Mouse (Mus musculus) spleen, adult 2 months (tissue): ENCODE results near the gene 1700109H08Rik. TPM values are rescaled to one million over a fixed set of nuclear protein-coding genes. Genes with fewer than 3 reads are reported as not detected.
"Not testable (repeated sequence)": the region's sequence is repeated elsewhere in the genome, so short reads cannot be mapped to it uniquely, and the experiment has no call there.

Experiments used
- DNase-seq, 2 experiments: peaks; one replicate each; pipeline versions ENCODE4 v3.0.0 to v3.0.0-alpha.2; 2012 to 2021; ENCODE audit warnings: low spot score in 2 of 2, low read depth in 1 of 2
- H3K27ac ChIP-seq: fragments of 200-500 bp; 2 replicates; pipeline ENCODE4 v1.5.1; 2012; ENCODE audit warnings: low read length, inconsistent platforms; ENCODE audit not compliant: insufficient read depth
- H3K27me3 ChIP-seq: fragments of 200-500 bp; 2 replicates; pipeline ENCODE4 v1.6.1; 2012; ENCODE audit warnings: mild to moderate bottlenecking, moderate library complexity, low read length, inconsistent platforms; ENCODE audit not compliant: control insufficient read depth, insufficient read depth
- H3K36me3 ChIP-seq: fragments of 200-500 bp; 2 replicates; pipeline ENCODE4 v1.6.1; 2012; ENCODE audit warnings: mild to moderate bottlenecking, low read length, inconsistent platforms; ENCODE audit not compliant: control insufficient read depth, insufficient read depth
- H3K4me1 ChIP-seq: fragments of 200-500 bp; 2 replicates; pipeline ENCODE4 v1.6.1; 2011; ENCODE audit warnings: inconsistent platforms; ENCODE audit not compliant: control insufficient read depth, insufficient read depth, insufficient read length
- H3K4me3 ChIP-seq: fragments of 200-500 bp; 2 replicates; pipeline ENCODE4 v1.5.1; 2011; ENCODE audit warnings: mild to moderate bottlenecking, inconsistent platforms; ENCODE audit not compliant: insufficient read depth, insufficient read length; ENCODE audit errors: extremely low read depth
- CTCF ChIP-seq: fragments of 200-500 bp; IDR thresholded peaks from 2 replicates; pipeline ENCODE4 v1.5.1; 2011; ENCODE audit warnings: mild to moderate bottlenecking, inconsistent platforms; ENCODE audit not compliant: insufficient read depth, insufficient read length, insufficient replicate concordance; ENCODE audit errors: extremely low read depth
- POLR2A ChIP-seq: fragments of 200-500 bp; IDR thresholded peaks from 2 replicates; pipeline ENCODE4 v1.6.1; 2011; ENCODE audit warnings: low read depth, low read length, inconsistent platforms
- WGBS: fragments of 180-500 bp; shearing (Covaris S2); methylation state at CpG from one replicate; pipeline ENCODE4 v1.1.7; 2018; 5-methylcytosine and 5-hydroxymethylcytosine counted together
- polyA plus RNA-seq: library from polyadenylated mRNA; depleted of rRNA; stranded (reverse); fragments of >200 nt; gene quantifications from 2 replicates; pipeline ENCODE4 v1.2.3, GENCODE M21; 2012; rRNA removed

1700109H08Rik gene
- polyA plus RNA-seq = 1.5 and 1.6 TPM in 2 replicates

DNA sequence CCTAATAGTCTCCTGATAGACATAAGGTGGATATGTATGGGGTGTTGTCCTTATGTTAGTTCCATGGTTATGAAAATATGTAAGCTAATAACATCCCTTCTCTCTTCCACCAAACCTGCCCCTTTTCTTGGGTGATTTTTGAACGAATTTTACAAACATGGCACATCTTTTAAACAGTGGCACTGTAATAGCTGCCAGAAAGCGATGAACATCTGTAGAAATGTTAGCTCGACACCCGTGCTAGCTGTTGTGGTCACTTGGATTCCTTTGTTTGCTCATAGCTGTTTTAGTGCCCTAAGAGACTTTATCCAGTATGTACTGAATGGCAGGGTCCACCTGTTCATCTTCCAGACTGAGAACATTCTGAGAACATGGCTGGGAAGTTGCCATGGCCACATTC is at the start of gene 1700109H08Rik:
Gene 1700109H08Rik, plus strand, starts transcription at position 301 of the 400 bp plus-strand sequence.
- TF ChIP-seq POLR2A (no peak), CTCF (no peak)
- Histone ChIP-seq H3K36me3 (peaks cover 54% of the 10 kb centered on the region), H3K27me3 (no peaks in the 10 kb centered on the region), H3K27ac (no peak within 1 kb of the TSS), H3K4me1 (no peaks in the 10 kb centered on the region), H3K4me3 (no peak within 1 kb of the TSS)
- no peak for DNase-seq
- WGBS = 96% methylated on average over 4 of the region's 4 CpGs

DNA sequence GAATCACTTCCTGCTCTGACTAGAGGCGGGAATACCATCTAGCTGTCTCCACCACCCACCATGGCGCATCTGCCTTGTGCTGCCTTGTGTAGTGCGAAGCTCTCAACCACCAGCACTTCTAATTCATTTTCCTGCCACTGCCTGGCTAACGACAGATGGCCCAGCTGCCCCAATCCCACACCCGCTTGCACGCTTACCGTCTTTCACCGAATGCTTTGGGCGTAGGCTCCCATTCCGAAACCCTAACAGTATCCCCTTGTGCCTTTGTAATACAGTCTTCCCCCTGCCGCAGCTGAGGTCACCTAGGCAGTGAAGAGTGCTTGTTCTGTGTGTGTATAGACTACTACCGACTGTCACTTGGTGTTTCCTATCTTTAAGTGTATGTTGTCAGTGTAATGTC is 49.6 kb upstream of the 1700109H08Rik start:
- H3K4me1 ChIP-seq = no peaks in the 10 kb centered on the region
- peaks cover 7% of the 10 kb centered on the region for H3K36me3 ChIP-seq
- DNase-seq = no peak
- TF ChIP-seq POLR2A (no peak), CTCF (no peak)
- H3K27ac ChIP-seq = no peak overlapping the region
- no peak overlapping the region for H3K4me3 ChIP-seq
- no peaks in the 10 kb centered on the region for H3K27me3 ChIP-seq
- WGBS = 96% methylated on average over 12 of the region's 12 CpGs

DNA sequence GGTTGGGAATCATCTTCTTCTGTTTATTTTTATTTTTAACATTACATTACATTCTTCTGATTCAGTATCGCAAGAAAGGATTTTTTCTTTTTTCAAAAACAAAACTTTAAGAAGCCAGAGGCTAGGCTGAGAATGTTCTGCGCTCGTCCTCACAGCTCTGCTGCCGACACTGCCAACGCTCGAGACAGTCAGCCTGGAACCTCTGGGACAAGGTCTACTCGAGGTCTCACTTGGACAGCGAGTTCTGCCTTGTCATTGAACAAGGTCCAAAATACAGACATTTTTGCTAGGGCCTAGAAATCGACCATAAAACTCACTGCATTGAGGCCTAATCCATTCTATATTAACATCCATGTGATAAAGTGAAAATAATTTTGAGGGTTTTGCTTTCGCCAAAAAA is 48.5 kb upstream of the 1700109H08Rik start:
- TF ChIP-seq CTCF (no peak), POLR2A (no peak)
- peaks cover 7% of the 10 kb centered on the region for H3K36me3 ChIP-seq
- DNase-seq = no peak

DNA sequence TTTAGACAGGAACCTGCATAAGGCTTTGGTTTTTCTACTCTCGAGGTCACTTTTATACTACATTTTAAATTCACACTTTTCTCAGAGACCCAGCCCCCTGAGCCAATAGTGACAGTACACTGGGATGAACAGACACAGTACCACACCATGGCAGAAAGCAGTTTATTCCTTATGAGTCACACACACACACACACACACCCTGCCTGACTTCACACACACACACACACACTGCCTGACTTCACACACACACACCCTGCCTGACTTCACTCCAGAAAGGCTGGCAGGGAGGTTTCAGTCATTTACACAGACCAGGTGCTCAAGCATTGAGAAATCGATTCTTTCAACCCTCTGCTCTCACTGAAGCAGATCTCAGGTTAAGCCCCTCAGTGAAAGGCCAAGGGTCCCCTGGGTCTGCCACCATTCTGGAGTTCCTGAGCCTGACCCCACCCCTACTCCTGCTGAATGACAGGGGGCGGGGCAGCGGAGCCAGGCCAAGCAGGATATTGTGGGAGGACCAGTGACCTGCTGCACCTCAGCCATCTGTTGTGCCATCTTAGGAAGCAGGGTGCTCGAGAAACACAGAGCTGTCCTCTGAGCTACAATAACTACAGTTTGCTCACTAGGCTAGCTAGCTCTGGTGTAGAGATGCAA is 44.2 kb upstream of the 1700109H08Rik start:
- 80% methylated on average over 5 of the region's 5 CpGs for WGBS
- TF ChIP-seq CTCF (no peak), POLR2A (no peak)
- DNase-seq = no peak
- Histone ChIP-seq H3K27ac (no peak overlapping the region), H3K4me3 (no peak overlapping the region), H3K4me1 (no peaks in the 10 kb centered on the region), H3K27me3 (no peaks in the 10 kb centered on the region), H3K36me3 (peaks cover under 1% of the 10 kb centered on the region; the same call in 1 of the 2 replicates)

More for the DNA sequence above, 48.5 kb upstream of the 1700109H08Rik start:
- H3K27me3 ChIP-seq = no peaks in the 10 kb centered on the region
- no peak overlapping the region for H3K4me3 ChIP-seq
- H3K27ac ChIP-seq = no peak overlapping the region
- 95% methylated on average over 10 of the region's 10 CpGs for whole genome bisulfite sequencing
- no peaks in the 10 kb centered on the region for H3K4me1 ChIP-seq

DNA sequence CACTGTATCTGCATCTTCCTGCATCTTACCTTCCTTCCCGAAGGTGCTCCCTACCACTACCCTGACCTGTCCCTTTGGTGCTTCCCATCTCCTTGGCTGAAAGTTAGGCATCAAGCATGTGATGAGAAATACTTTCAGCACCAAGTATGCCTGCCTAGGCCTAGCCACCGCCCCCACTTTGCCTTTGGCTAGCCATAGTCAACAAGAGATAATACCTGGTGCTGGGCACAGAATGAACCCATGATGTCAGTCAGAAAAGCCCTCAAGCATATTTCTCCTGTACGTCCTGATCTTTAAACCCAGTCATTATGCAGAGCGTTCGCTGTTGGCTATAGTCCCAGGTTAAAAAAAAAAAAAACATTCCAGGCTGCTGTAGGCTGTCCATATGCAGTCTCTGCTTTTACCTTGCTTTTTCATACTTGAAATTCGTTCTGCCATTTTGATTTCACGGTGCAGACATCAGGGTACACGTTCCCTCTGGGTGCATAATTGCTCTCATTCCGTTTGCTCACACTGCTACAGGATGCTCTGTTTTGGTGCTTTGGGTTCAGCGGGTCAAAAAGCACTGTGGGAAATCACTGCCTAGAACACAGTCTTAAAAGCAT is 41.7 kb upstream of the 1700109H08Rik start:
- TF ChIP-seq POLR2A = no peak
- TF ChIP-seq CTCF = no peak
- no peaks in the 10 kb centered on the region for H3K27me3 ChIP-seq
- H3K4me3 ChIP-seq = no peak overlapping the region
- 89% methylated on average over 10 of the region's 10 CpGs for WGBS
- no peaks in the 10 kb centered on the region for H3K4me1 ChIP-seq
- no peaks in the 10 kb centered on the region for H3K36me3 ChIP-seq
- no peak overlapping the region for H3K27ac ChIP-seq
- no peak for DNase-seq

DNA sequence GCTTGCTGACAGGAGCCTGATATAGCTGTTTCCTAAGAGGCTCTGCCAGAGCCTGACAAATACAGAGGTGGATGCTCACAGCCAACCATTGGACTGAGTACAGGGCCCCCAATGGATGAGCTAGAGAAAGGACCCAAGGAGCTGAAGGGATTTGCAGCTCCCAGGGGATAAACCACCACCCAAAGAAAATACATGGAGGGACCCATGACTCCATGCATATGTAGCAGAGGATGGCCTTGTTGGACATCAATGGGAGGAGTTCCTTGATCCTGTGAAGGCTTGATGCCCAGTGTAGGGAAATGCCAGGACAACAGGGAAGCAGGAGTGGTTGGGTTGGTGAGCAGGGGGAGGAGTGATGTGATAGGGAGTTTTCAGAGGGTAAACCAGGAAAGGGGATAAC is 39.3 kb upstream of the 1700109H08Rik start:
- not testable (repeated sequence) for H3K27me3 ChIP-seq, H3K36me3 ChIP-seq, H3K4me3 ChIP-seq, H3K27ac ChIP-seq, DNase-seq, H3K4me1 ChIP-seq

DNA sequence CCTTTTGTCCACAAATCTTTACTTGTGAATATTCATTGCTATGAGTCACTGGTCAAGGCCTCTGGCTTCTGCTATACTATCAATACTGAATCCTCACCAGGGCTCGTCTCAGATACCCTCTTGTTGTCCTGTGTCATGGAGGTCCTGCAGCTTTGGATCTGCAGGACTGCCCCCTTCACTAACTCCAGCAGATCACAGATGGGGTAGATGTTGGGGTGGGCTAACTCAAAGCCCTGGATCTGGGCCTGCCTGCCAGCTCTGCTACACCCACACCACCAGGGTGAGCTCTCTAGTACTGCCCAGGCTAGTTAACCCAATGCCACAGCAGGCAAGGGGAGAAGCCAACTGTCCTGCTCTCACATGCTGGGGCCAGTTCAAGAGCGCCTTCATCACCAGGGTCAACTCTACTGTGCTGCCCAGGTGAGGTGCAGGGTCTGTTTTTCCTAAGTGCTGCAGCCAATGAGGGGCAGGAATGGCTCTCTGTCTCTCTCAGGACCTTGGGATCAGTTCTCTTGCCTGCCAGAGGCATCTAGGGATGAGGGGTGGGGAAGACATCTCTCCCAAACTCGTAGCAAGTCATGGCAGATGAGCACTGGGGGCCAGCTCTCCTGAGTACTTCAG is 34.7 kb upstream of the 1700109H08Rik start:
- no peak overlapping the region for H3K4me3 ChIP-seq
- 87% methylated on average over 3 of the region's 3 CpGs for WGBS
- no peaks in the 10 kb centered on the region for H3K4me1 ChIP-seq

More for the DNA sequence above, 34.7 kb upstream of the 1700109H08Rik start:
- H3K36me3 ChIP-seq = no peaks in the 10 kb centered on the region
- no peak overlapping the region for H3K27ac ChIP-seq
- no peak for TF ChIP-seq POLR2A
- no peak for DNase-seq
- no peaks in the 10 kb centered on the region for H3K27me3 ChIP-seq
